Mouse (Mus musculus) lung, embryonic 16.5 days (tissue): ENCODE results near the gene Zfp958. TPM values are rescaled to one million over a fixed set of nuclear protein-coding genes. Genes with fewer than 3 reads are reported as not detected.

Source experiments
- ATAC-seq: fragments of 200-750 bp; cut with Nextera tagmentation; 2 replicates; pipeline ENCODE4 v1.8.0; 2017; ENCODE audit warnings: low read depth, mild to moderate bottlenecking, moderate library complexity
- H3K27ac ChIP-seq: fragments of 300-500 bp; sonication (generic); 2 replicates; pipeline ENCODE4 v1.5.1; 2014; ENCODE audit warnings: mild to moderate bottlenecking, control low read depth, low read length
- H3K27me3 ChIP-seq: fragments of 300-500 bp; sonication (generic); 2 replicates; pipeline ENCODE4 v1.6.1; 2014; ENCODE audit warnings: low read depth, low read length, mixed read lengths; ENCODE audit not compliant: control insufficient read depth, insufficient read depth
- H3K36me3 ChIP-seq: fragments of 300-500 bp; sonication (generic); 2 replicates; pipeline ENCODE4 v1.6.1; 2014; ENCODE audit warnings: low read length; ENCODE audit not compliant: control insufficient read depth, insufficient read depth
- H3K4me1 ChIP-seq: fragments of 300-500 bp; sonication (generic); replicated peaks from 2 replicates; pipeline ENCODE4 v1.6.1; 2014; ENCODE audit warnings: low read length, mixed read lengths; ENCODE audit not compliant: control insufficient read depth, insufficient read depth
- H3K4me2 ChIP-seq: fragments of 300-500 bp; sonication (generic); 2 replicates; pipeline ENCODE4 v1.6.1; 2014; ENCODE audit warnings: low read depth, low read length, control low read depth
- H3K4me3 ChIP-seq: fragments of 300-500 bp; sonication (generic); 2 replicates; pipeline ENCODE4 v1.5.1; 2014; ENCODE audit warnings: mild to moderate bottlenecking, low read length, control low read depth
- H3K9ac ChIP-seq: fragments of 300-500 bp; sonication (generic); 2 replicates; pipeline ENCODE4 v1.6.1; 2014; ENCODE audit warnings: low read length, control low read depth
- H3K9me3 ChIP-seq: fragments of 300-500 bp; sonication (generic); 2 replicates; pipeline ENCODE4 v1.6.1; 2016; ENCODE audit warnings: low read length; ENCODE audit not compliant: control insufficient read depth
- WGBS: fragments of 180-500 bp; shearing (Covaris S2); extraction: QIAGEN DNeasy Blood & Tissue Kit; methylation state at CpG from one replicate; pipeline ENCODE4 v1.1.7; 2014; 5-methylcytosine and 5-hydroxymethylcytosine counted together
- polyA plus RNA-seq: library from polyadenylated mRNA; unstranded; fragments of >200 nt; fragmentation: Nextera tagmentation; extraction: Ambion mirVana; gene quantifications from 2 replicates; pipeline ENCODE4 v1.2.1, GENCODE M21; 2015

Gene Zfp958
- polyA plus RNA-seq, 1 experiment from 2014 or later, result 14.0 TPM

GRCm38 (mm10) chr8:4679796-4680195 is 66.8 kb downstream of the Zfp958 start:
- H3K4me3 ChIP-seq, result no peak overlapping the region
- ATAC-seq, result no peak
- peaks cover 5% of the 10 kb centered on the region for H3K4me1 ChIP-seq

More at GRCm38 (mm10) chr8:4679796-4680195, 66.8 kb downstream of the Zfp958 start:
- H3K9ac ChIP-seq, result no peak overlapping the region
- 92% methylated on average over 3 of the region's 3 CpGs for WGBS
- no peak overlapping the region for H3K4me2 ChIP-seq
- H3K27ac ChIP-seq, result no peak overlapping the region
- H3K27me3 ChIP-seq, result no peaks in the 10 kb centered on the region
- no peaks in the 10 kb centered on the region for H3K36me3 ChIP-seq
- no peaks in the 10 kb centered on the region; the same call in 1 of the 2 replicates for H3K9me3 ChIP-seq

Other genes starting within 250 kb of the Zfp958 start
- gene Cers4, start 120.1 kb upstream of the Zfp958 start, polyA plus RNA-seq, result 30.2 and 31.0 TPM in 2 replicates
- gene Shcbp1, start 166.4 kb downstream of the Zfp958 start, polyA plus RNA-seq, result 82.3 and 87.8 TPM in 2 replicates